Mouse (Mus musculus) stomach, postnatal 0 days (tissue): ENCODE data around the gene Twf2. TPM values are rescaled to one million over a fixed set of nuclear protein-coding genes. Genes with fewer than 3 reads are reported as not detected.

Experiments
- ATAC-seq: fragments of 200-750 bp; cut with Nextera tagmentation; 2 replicates; pipeline ENCODE4 v1.8.0; 2017; ENCODE audit not compliant: low FRiP score, low TSS enrichment
- DNase-seq: peaks from one replicate; pipeline ENCODE4 v3.0.0-alpha.2; 2016; ENCODE audit warnings: low spot score
- H3K27ac ChIP-seq: fragments of 300-500 bp; sonication (generic); replicated peaks from 2 replicates; pipeline ENCODE4 v1.5.1; 2014; ENCODE audit warnings: mild to moderate bottlenecking, control low read depth
- H3K27me3 ChIP-seq: fragments of 300-500 bp; sonication (generic); 2 replicates; pipeline ENCODE4 v1.6.1; 2014; ENCODE audit warnings: low read length; ENCODE audit not compliant: control insufficient read depth, insufficient read depth
- H3K36me3 ChIP-seq: fragments of 300-500 bp; sonication (generic); 2 replicates; pipeline ENCODE4 v1.6.1; 2014; ENCODE audit warnings: low read length, mixed read lengths; ENCODE audit not compliant: control insufficient read depth, insufficient read depth
- H3K4me1 ChIP-seq: fragments of 300-500 bp; sonication (generic); replicated peaks from 2 replicates; pipeline ENCODE4 v1.6.1; 2014; ENCODE audit warnings: antibody characterized with exemption; ENCODE audit not compliant: control insufficient read depth, insufficient read depth
- H3K4me2 ChIP-seq: fragments of 300-500 bp; sonication (generic); replicated peaks from 2 replicates; pipeline ENCODE4 v1.6.1; 2014; ENCODE audit warnings: low read depth, mild to moderate bottlenecking, control low read depth, moderate library complexity
- H3K4me3 ChIP-seq: fragments of 300-500 bp; sonication (generic); 2 replicates; pipeline ENCODE4 v1.5.1; 2014; ENCODE audit warnings: low read depth, low read length, control low read depth
- H3K9ac ChIP-seq: fragments of 300-500 bp; sonication (generic); 2 replicates; pipeline ENCODE4 v1.6.1; 2014; ENCODE audit warnings: mild to moderate bottlenecking, low read length, control low read depth, mixed read lengths
- H3K9me3 ChIP-seq: fragments of 300-500 bp; sonication (generic); 2 replicates; pipeline ENCODE4 v1.6.1; 2016; ENCODE audit warnings: low read length; ENCODE audit not compliant: control insufficient read depth
- CTCF ChIP-seq: IDR thresholded peaks from 2 replicates; pipeline ENCODE4 v1.5.1; 2016; ENCODE audit warnings: antibody characterized with exemption, low read depth, mild to moderate bottlenecking, moderate library complexity
- EP300 ChIP-seq: optimal IDR thresholded peaks from 2 replicates; pipeline ENCODE3; 2016; ENCODE audit warnings: antibody characterized with exemption
- WGBS: fragments of 180-500 bp; shearing (Covaris S2); extraction: QIAGEN DNeasy Blood & Tissue Kit; methylation state at CpG from one replicate; pipeline ENCODE4 v1.1.7; 2014; 5-methylcytosine and 5-hydroxymethylcytosine counted together
- polyA plus RNA-seq: library from polyadenylated mRNA; unstranded; fragments of >200 nt; fragmentation: Nextera tagmentation; extraction: Ambion mirVana; gene quantifications from 2 replicates; pipeline ENCODE4 v1.2.1, GENCODE M21; 2015

Gene Twf2
- polyA plus RNA-seq, 1 experiment from 2014 or later = 27.7 TPM

- peak; percentile 22; the same call in 1 of the 2 replicates for ATAC-seq
- DNase-seq = peak; percentile 37
- Histone ChIP-seq H3K4me3 (0 out of 2 replicates have a peak overlapping the region, but pooled peaks have one; percentile 31), H3K36me3 (peaks cover 16% of the 10 kb centered on the region), H3K27me3 (no peaks in the 10 kb centered on the region), H3K9me3 (no peaks in the 10 kb centered on the region), H3K9ac (peak overlapping the region; percentile 63; the same call in 1 of the 2 replicates), H3K4me2 (peak overlapping the region; percentile 64), H3K4me1 (no peaks in the 10 kb centered on the region), H3K27ac (peak overlapping the region; percentile 82)
- 54% methylated on average over 9 of the region's 9 CpGs for WGBS
- TF ChIP-seq EP300 = no peak
- no peak for TF ChIP-seq CTCF
Measured at GRCm38 (mm10) chr9:106210853-106211609, 8.1 kb downstream of the Twf2 start.

GRCm38 (mm10) chr9:106211680-106212593, 9.0 kb downstream of the Twf2 start:
- peaks cover 16% of the 10 kb centered on the region for H3K36me3 ChIP-seq
- peak overlapping the region; percentile 63 for H3K9ac ChIP-seq
- H3K4me1 ChIP-seq = no peaks in the 10 kb centered on the region
- 22% methylated on average over 37 of the region's 37 CpGs for WGBS
- DNase-seq (peak; percentile 91), ATAC-seq (peak; percentile 86)
- H3K27ac ChIP-seq = peak overlapping the region; percentile 82
- H3K9me3 ChIP-seq = no peaks in the 10 kb centered on the region
- H3K4me3 ChIP-seq = peak overlapping the region; percentile 31
- H3K27me3 ChIP-seq = no peaks in the 10 kb centered on the region
- H3K4me2 ChIP-seq = peak overlapping the region; percentile 64
- TF ChIP-seq EP300 = no peak
- TF ChIP-seq CTCF = peak; percentile 100

- 56% methylated on average over 12 of the region's 12 CpGs for WGBS
- H3K36me3 ChIP-seq = peaks cover 16% of the 10 kb centered on the region
Measured at GRCm38 (mm10) chr9:106212594-106212981, 9.7 kb downstream of the Twf2 start.

GRCm38 (mm10) chr9:106215341-106216125, 12.6 kb downstream of the Twf2 start:
- Histone ChIP-seq H3K27me3 (no peaks in the 10 kb centered on the region), H3K9me3 (no peaks in the 10 kb centered on the region), H3K4me2 (no peak overlapping the region), H3K9ac (no peak overlapping the region), H3K4me3 (no peak overlapping the region), H3K27ac (no peak overlapping the region), H3K4me1 (no peaks in the 10 kb centered on the region), H3K36me3 (peaks cover 16% of the 10 kb centered on the region)
- TF ChIP-seq CTCF (peak; percentile 62), EP300 (no peak)
- ATAC-seq (no peak), DNase-seq (no peak)
- 82% methylated on average over 6 of the region's 6 CpGs for WGBS

More at GRCm38 (mm10) chr9:106212594-106212981, 9.7 kb downstream of the Twf2 start:
- Histone ChIP-seq H3K9ac (no peak overlapping the region), H3K27ac (no peak overlapping the region), H3K4me3 (no peak overlapping the region), H3K4me1 (no peaks in the 10 kb centered on the region), H3K4me2 (no peak overlapping the region), H3K27me3 (no peaks in the 10 kb centered on the region), H3K9me3 (no peaks in the 10 kb centered on the region)
- DNase-seq (no peak), ATAC-seq (no peak; the same call in 1 of the 2 replicates)
- TF ChIP-seq EP300 (no peak), CTCF (no peak)

- no peak for DNase-seq
- Histone ChIP-seq H3K9me3 (no peaks in the 10 kb centered on the region), H3K4me2 (no peak overlapping the region), H3K36me3 (peaks cover 16% of the 10 kb centered on the region), H3K27ac (no peak overlapping the region), H3K9ac (no peak overlapping the region), H3K27me3 (no peaks in the 10 kb centered on the region), H3K4me3 (no peak overlapping the region), H3K4me1 (no peaks in the 10 kb centered on the region)
- no peak for TF ChIP-seq EP300
- TF ChIP-seq CTCF = no peak
- no peak for ATAC-seq
- WGBS = 86% methylated on average over 7 of the region's 7 CpGs
Measured at GRCm38 (mm10) chr9:106216971-106217370, 14.1 kb downstream of the Twf2 start.
